Comparison of ENCODE assay signal across 25 mouse cellular contexts in genomic region chr13:95418575-95419203, GRCm38 (mm10). TPM values are rescaled to one million over a fixed set of nuclear protein-coding genes. Genes with fewer than 3 reads are reported as not detected.
DNase-seq lines count a peak whose midpoint lies in the region; ATAC-seq and TF ChIP-seq lines count a peak whose summit lies in the region.
"Had no signal": no experiment of that assay in that cellular context is flagged by ENCODE, and none has a peak within 500 bp of the region (broad histone marks: within the 10 kb centered on the region; RNA-seq: fewer than 3 reads in every experiment).

No protein-coding gene starts in this region.

- H3K27me3 ChIP-seq in CH12.LX (replicated peaks), result no peaks in the 10 kb centered on the region
- no peaks in the 10 kb centered on the region for H3K27me3 ChIP-seq in forebrain, embryonic 16.5 days (replicated peaks; ENCODE audit: control insufficient read depth, insufficient read depth, low read length)
- H3K27me3 ChIP-seq in hindbrain, embryonic 15.5 days, result no peaks in the 10 kb centered on the region
- H3K27me3 ChIP-seq in midbrain, embryonic 14.5 days (ENCODE audit: control insufficient read depth, insufficient read depth, low read length), result no peaks in the 10 kb centered on the region
- H3K27me3 ChIP-seq: embryonic facial prominence, embryonic 12.5 days; stomach, embryonic 15.5 days had no signal

- TF ChIP-seq CTCF in CH12.LX (conservative IDR thresholded peaks at IDR 0.05 in 1 of 2, IDR thresholded peaks at IDR 0.05 in 1 of 2; ENCODE audit: low read depth in 2 of 2, low read length in 2 of 2), result no peak

- ATAC-seq in forebrain, embryonic 16.5 days, result 0 out of 2 replicates have a peak, but pooled peaks have one; percentile 8
- ATAC-seq in hindbrain, embryonic 15.5 days (ENCODE audit: low FRiP score, low read depth), result no peak
- peak; percentile 17 for ATAC-seq in midbrain, embryonic 14.5 days (ENCODE audit: low FRiP score, low TSS enrichment)
- ATAC-seq: intestine, postnatal 0 days had no signal

- H3K4me2 ChIP-seq in CH12.LX (ENCODE audit: insufficient read depth, low read depth, poor library complexity, severe bottlenecking), result peak overlapping the region; percentile 67; the same call in 1 of the 2 replicates
- peak overlapping the region; percentile 17; the same call in 1 of the 2 replicates for H3K4me2 ChIP-seq in forebrain, embryonic 16.5 days (ENCODE audit: low read length)
- peak overlapping the region; percentile 31 for H3K4me2 ChIP-seq in hindbrain, embryonic 15.5 days
- H3K4me2 ChIP-seq in midbrain, embryonic 14.5 days (ENCODE audit: low read length), result peak overlapping the region; percentile 38
- H3K4me2 ChIP-seq: embryonic facial prominence, embryonic 12.5 days; heart, embryonic 13.5 days; liver, embryonic 11.5 days; lung, embryonic 14.5 days; stomach, embryonic 15.5 days had no signal

- TF ChIP-seq RAD21 in CH12.LX (IDR thresholded peaks at IDR 0.05; ENCODE audit: low read depth, low read length), result no peak

- TF ChIP-seq EP300 in CH12.LX (IDR thresholded peaks at IDR 0.05; ENCODE audit: low read length), result no peak

- H3K9me3 ChIP-seq in CH12.LX (replicated peaks; ENCODE audit: low read length), result no peaks in the 10 kb centered on the region
- no peaks in the 10 kb centered on the region for H3K9me3 ChIP-seq in forebrain, embryonic 16.5 days (ENCODE audit: control insufficient read depth, low read length)
- no peaks in the 10 kb centered on the region for H3K9me3 ChIP-seq in hindbrain, embryonic 15.5 days
- H3K9me3 ChIP-seq in midbrain, embryonic 14.5 days (ENCODE audit: control insufficient read depth, low read length), result no peaks in the 10 kb centered on the region
- H3K9me3 ChIP-seq: embryonic facial prominence, embryonic 12.5 days; heart, embryonic 13.5 days; limb, embryonic 10.5 days; stomach, embryonic 15.5 days had no signal

- peak; percentile 26 for DNase-seq in CH12.LX (ENCODE audit: extremely low read depth)
- no peak for DNase-seq in midbrain, embryonic 14.5 days
- DNase-seq in left cerebral cortex, postnatal 10 days (ENCODE audit: extremely low spot score in 1 of 2, low spot score in 2 of 2), result no peak
- no peak for DNase-seq in spleen, postnatal 14 days (ENCODE audit: low spot score in 2 of 2)
- no peak for DNase-seq in left cerebral cortex, adult 9 months (ENCODE audit: low spot score in 2 of 2)
- DNase-seq in thymus, adult 18-20 months, result no peak
- DNase-seq: cerebellum, adult 9-11 months; heart, postnatal 4 days; lung, embryonic 14.5 days; spleen, adult 18-20 months; thymus, postnatal 25 days had no signal

- H3K4me3 ChIP-seq in CH12.LX (replicated peaks in 1 of 3; ENCODE audit: low read depth in 2 of 3, low read length in 2 of 3, poor library complexity in 1 of 3), result no peak overlapping the region
- no peak overlapping the region for H3K4me3 ChIP-seq in forebrain, embryonic 16.5 days (replicated peaks; ENCODE audit: low read length)
- H3K4me3 ChIP-seq in hindbrain, embryonic 15.5 days, result no peak overlapping the region
- no peak overlapping the region for H3K4me3 ChIP-seq in midbrain, embryonic 14.5 days (replicated peaks; ENCODE audit: low read depth, low read length)
- H3K4me3 ChIP-seq: embryonic facial prominence, embryonic 12.5 days; heart, embryonic 13.5 days; limb, embryonic 10.5 days; stomach, embryonic 15.5 days had no signal

- in situ Hi-C loops in CH12.LX (cut with MboI; ENCODE audit: low pct_ligation_motif_present, low pct_unique_long_range_greater_than_20kb, low sequenced_read_pairs), result no loop called here

- peaks cover 16 to 54% of the 10 kb centered on the region in 2 experiments for H3K4me1 ChIP-seq in CH12.LX (ENCODE audit: control insufficient read depth in 1 of 2, insufficient read depth in 2 of 2)
- H3K4me1 ChIP-seq in forebrain, embryonic 16.5 days (replicated peaks; ENCODE audit: control insufficient read depth, insufficient read depth, low read length), result peaks cover 11% of the 10 kb centered on the region
- H3K4me1 ChIP-seq in hindbrain, embryonic 15.5 days (replicated peaks), result peaks cover 24% of the 10 kb centered on the region
- peaks cover 26% of the 10 kb centered on the region for H3K4me1 ChIP-seq in midbrain, embryonic 14.5 days (ENCODE audit: control insufficient read depth, insufficient read depth, low read length)
- H3K4me1 ChIP-seq: stomach, embryonic 15.5 days had no signal

- intact Hi-C loops in left cerebral cortex, postnatal 10 days (cut with DNase I), result no loop called here

- H3K79me2 ChIP-seq in CH12.LX (replicated peaks; ENCODE audit: control insufficient read depth, extremely low read depth, insufficient read depth, poor library complexity, severe bottlenecking), result no peaks in the 10 kb centered on the region

- dilution Hi-C loops in CH12.LX (cut with MboI; ENCODE audit: extremely low pct_ligation_motif_present, extremely low pct_unique_long_range_greater_than_20kb, low sequenced_read_pairs), result no loop called here

- WGBS in forebrain, embryonic 16.5 days, result 27% methylated on average over 6 of the region's 6 CpGs
- 36% methylated on average over 6 of the region's 6 CpGs for WGBS in hindbrain, embryonic 15.5 days
- WGBS in midbrain, embryonic 14.5 days, result 21% methylated on average over 6 of the region's 6 CpGs

- H3K27ac ChIP-seq in CH12.LX (ENCODE audit: insufficient read depth, low read depth), result no peak overlapping the region
- H3K27ac ChIP-seq in forebrain, embryonic 16.5 days (ENCODE audit: low read length), result no peak overlapping the region
- peak overlapping the region; percentile 73 for H3K27ac ChIP-seq in hindbrain, embryonic 15.5 days (replicated peaks)
- H3K27ac ChIP-seq in midbrain, embryonic 14.5 days (replicated peaks; ENCODE audit: low read depth, low read length), result peak overlapping the region; percentile 80
- H3K27ac ChIP-seq: embryonic facial prominence, embryonic 12.5 days; heart, embryonic 13.5 days; limb, embryonic 10.5 days; macrophage; stomach, embryonic 15.5 days had no signal

- H3K36me3 ChIP-seq in CH12.LX (replicated peaks in 1 of 2; ENCODE audit: control insufficient read depth in 1 of 2, insufficient read depth in 1 of 2, low read length in 1 of 2), result no peaks in the 10 kb centered on the region
- no peaks in the 10 kb centered on the region for H3K36me3 ChIP-seq in forebrain, embryonic 16.5 days (ENCODE audit: control insufficient read depth, insufficient read depth)
- H3K36me3 ChIP-seq in hindbrain, embryonic 15.5 days, result no peaks in the 10 kb centered on the region
- no peaks in the 10 kb centered on the region for H3K36me3 ChIP-seq in midbrain, embryonic 14.5 days (ENCODE audit: control insufficient read depth, insufficient read depth, low read length)
- H3K36me3 ChIP-seq: embryonic facial prominence, embryonic 12.5 days; heart, embryonic 13.5 days; limb, embryonic 10.5 days; stomach, embryonic 15.5 days had no signal

- no peak overlapping the region for H3K9ac ChIP-seq in CH12.LX (ENCODE audit: insufficient read depth, low read depth)
- no peak overlapping the region for H3K9ac ChIP-seq in forebrain, embryonic 16.5 days (replicated peaks; ENCODE audit: low read depth, low read length)
- H3K9ac ChIP-seq in hindbrain, embryonic 15.5 days, result no peak overlapping the region
- no peak overlapping the region for H3K9ac ChIP-seq in midbrain, embryonic 14.5 days (replicated peaks; ENCODE audit: low read length)
- H3K9ac ChIP-seq: embryonic facial prominence, embryonic 12.5 days; heart, embryonic 13.5 days; lung, embryonic 14.5 days; stomach, embryonic 15.5 days had no signal

- TF ChIP-seq POLR2A in CH12.LX (IDR thresholded peaks at IDR 0.05; ENCODE audit: low read depth, low read length), result no peak

TF ChIP-seq in CH12.LX, 34 proteins besides CTCF, POLR2A, EP300 and RAD21:
- TF ChIP-seq MAFK (IDR thresholded peaks at IDR 0.05; ENCODE audit: insufficient replicate concordance, low read length), result no peak
- no peak for TF ChIP-seq POLR2AphosphoS2 (IDR thresholded peaks at IDR 0.05; ENCODE audit: low read depth, low read length)

RNA-seq across cellular contexts. Expression of gene Crhbp, which starts 26.0 kb away (rescaled TPM):
- total RNA-seq in CH12.LX (2012; rRNA removed), result not detected in 2 replicates
- total RNA-seq in CH12.LX (2014; rRNA removed), result not detected in 2 replicates
- polyA plus RNA-seq in CH12.LX (2012; ENCODE audit: insufficient read length, low read depth), result not detected in 2 replicates
- polyA plus RNA-seq in forebrain, embryonic 16.5 days (2015; fragmentation: Nextera tagmentation; extraction: Ambion mirVana), result 0.93 and 1.2 TPM in 2 replicates
- polyA plus RNA-seq in hindbrain, embryonic 15.5 days (2015; fragmentation: Nextera tagmentation; extraction: Ambion mirVana), result 8.7 and 8.8 TPM in 2 replicates
- 3.2 and 3.3 TPM in 2 replicates for polyA plus RNA-seq in midbrain, embryonic 14.5 days (2014; fragmentation: Nextera tagmentation; extraction: Ambion mirVana)
- total RNA-seq in left cerebral cortex, postnatal 10 days (2021), result 10 to 100 TPM; 14.8 to 17.0 TPM
- total RNA-seq: gastrocnemius, postnatal 4 days; heart, postnatal 4 days had no signal
- polyA plus RNA-seq: intestine, postnatal 0 days; macrophage had no signal

RNA-seq across cellular contexts. Expression of gene Aggf1, which starts 43.5 kb away (rescaled TPM):
- total RNA-seq in CH12.LX (2012; rRNA removed) (49.1 and 65.4 TPM in 2 replicates), CH12.LX (2014; rRNA removed) (47.3 and 52.0 TPM in 2 replicates)
- polyA plus RNA-seq in CH12.LX (2012; ENCODE audit: insufficient read length, low read depth), result 68.6 and 73.4 TPM in 2 replicates
- polyA plus RNA-seq in forebrain, embryonic 16.5 days (2015; fragmentation: Nextera tagmentation; extraction: Ambion mirVana), result 42.3 and 47.3 TPM in 2 replicates
- 36.4 and 38.3 TPM in 2 replicates for polyA plus RNA-seq in hindbrain, embryonic 15.5 days (2015; fragmentation: Nextera tagmentation; extraction: Ambion mirVana)
- 35.7 and 46.4 TPM in 2 replicates for polyA plus RNA-seq in midbrain, embryonic 14.5 days (2014; fragmentation: Nextera tagmentation; extraction: Ambion mirVana)
- 10 to 100 TPM; 39.0 to 39.9 TPM for total RNA-seq in left cerebral cortex, postnatal 10 days (2021)

RNA-seq across cellular contexts. Expression of gene S100z, which starts 59.8 kb away (rescaled TPM):
- total RNA-seq in CH12.LX (2012; rRNA removed) (not detected in 2 replicates), CH12.LX (2014; rRNA removed) (not detected in 2 replicates)
- not detected in 2 replicates for polyA plus RNA-seq in CH12.LX (2012; ENCODE audit: insufficient read length, low read depth)
- not detected in 2 replicates for polyA plus RNA-seq in forebrain, embryonic 16.5 days (2015; fragmentation: Nextera tagmentation; extraction: Ambion mirVana)
- polyA plus RNA-seq in hindbrain, embryonic 15.5 days (2015; fragmentation: Nextera tagmentation; extraction: Ambion mirVana), result not detected in 2 replicates
- polyA plus RNA-seq in midbrain, embryonic 14.5 days (2014; fragmentation: Nextera tagmentation; extraction: Ambion mirVana), result not detected in 2 replicates
- not detected for total RNA-seq in left cerebral cortex, postnatal 10 days (2021)
- total RNA-seq: adrenal gland, adult 18-20 months; heart, postnatal 4 days; layer of hippocampus, postnatal 36 days had no signal
- polyA plus RNA-seq: C2C12; heart, embryonic 13.5 days; kidney, embryonic 16.5 days; limb, embryonic 10.5 days; liver, embryonic 11.5 days; macrophage; stomach, embryonic 15.5 days had no signal

Comparison
In these comparisons a context has a peak if more than half of its experiments do, and no peak if none do; other contexts are left out.
1. H3K27ac ChIP-seq: peak in hindbrain, embryonic 15.5 days (single experiment) and midbrain, embryonic 14.5 days (single experiment); none in CH12.LX (single experiment) and forebrain, embryonic 16.5 days (single experiment).
2. H3K4me2 ChIP-seq: peak in every context shown above with its lines; median percentile 67 in CH12.LX; 38 in midbrain, embryonic 14.5 days; 31 in hindbrain, embryonic 15.5 days; 17 in forebrain, embryonic 16.5 days.